ENCODE assay signal across 8 mouse cellular contexts in genomic region chr5:122500141-122500540, GRCm38 (mm10). TPM values are rescaled to one million over a fixed set of nuclear protein-coding genes. Genes with fewer than 3 reads are reported as not detected.
A peak's percentile ranks its signal among the peaks of the same experiment; 100 is the strongest.
DNase-seq lines count a peak whose midpoint lies in the region; ATAC-seq lines count a peak whose summit lies in the region.

No protein-coding gene starts in this region.

- no peaks in the 10 kb centered on the region for H3K9me3 ChIP-seq in lung, embryonic 16.5 days (ENCODE audit: control insufficient read depth, low read length)
- H3K9me3 ChIP-seq in forebrain, embryonic 10.5 days = no peaks in the 10 kb centered on the region
- H3K9me3 ChIP-seq in limb, embryonic 11.5 days (ENCODE audit: control insufficient read depth, low read length) = no peaks in the 10 kb centered on the region
- H3K9me3 ChIP-seq in stomach, embryonic 14.5 days (ENCODE audit: control insufficient read depth, low read depth, low read length) = no peaks in the 10 kb centered on the region

- WGBS in lung, embryonic 16.5 days = 25% methylated on average over 4 of the region's 4 CpGs
- WGBS in forebrain, embryonic 10.5 days = 68% methylated on average over 4 of the region's 4 CpGs
- WGBS in limb, embryonic 11.5 days = 49% methylated on average over 4 of the region's 4 CpGs
- 22% methylated on average over 4 of the region's 4 CpGs for WGBS in stomach, embryonic 14.5 days

- DNase-seq in lung, postnatal 10 days = no peak
- DNase-seq in forebrain, embryonic 10.5 days (ENCODE audit: extremely low spot score, low spot score) = no peak
- no peak for DNase-seq in limb, embryonic 11.5 days (ENCODE audit: low spot score)
- no peak for DNase-seq in cerebellum, adult 11 months
- no peak for DNase-seq in yolk sac, embryonic 10.5 days (ENCODE audit: low spot score)
- no peak for DNase-seq in left cerebral cortex, adult 11 months (ENCODE audit: low spot score)

- 0 out of 2 replicates have a peak overlapping the region, but pooled peaks have one; percentile 2 for H3K9ac ChIP-seq in lung, embryonic 16.5 days (ENCODE audit: low read length)
- no peak overlapping the region for H3K9ac ChIP-seq in limb, embryonic 11.5 days (ENCODE audit: low read length)
- H3K9ac ChIP-seq in stomach, embryonic 14.5 days (replicated peaks; ENCODE audit: low read depth, low read length) = peak overlapping the region; percentile 99; the same call in 1 of the 2 replicates

- peak overlapping the region; percentile 72 for H3K4me2 ChIP-seq in lung, embryonic 16.5 days (ENCODE audit: low read depth, low read length)
- H3K4me2 ChIP-seq in limb, embryonic 11.5 days (ENCODE audit: low read depth, severe bottlenecking) = peak overlapping the region; percentile 68
- peak overlapping the region; percentile 71 for H3K4me2 ChIP-seq in stomach, embryonic 14.5 days (replicated peaks; ENCODE audit: low read depth, low read length)

- no peak for ATAC-seq in lung, embryonic 16.5 days (ENCODE audit: low read depth)
- no peak for ATAC-seq in limb, embryonic 11.5 days (ENCODE audit: insufficient number of reproducible peaks, low FRiP score, low TSS enrichment, low read depth)
- no peak for ATAC-seq in stomach, embryonic 14.5 days (ENCODE audit: insufficient number of reproducible peaks, insufficient read depth, low FRiP score, low read depth)

- H3K36me3 ChIP-seq in lung, embryonic 16.5 days (ENCODE audit: control insufficient read depth, insufficient read depth, low read length) = peaks cover 3% of the 10 kb centered on the region; the same call in 1 of the 2 replicates
- peaks cover 52% of the 10 kb centered on the region for H3K36me3 ChIP-seq in forebrain, embryonic 10.5 days (replicated peaks)
- peaks cover 7% of the 10 kb centered on the region for H3K36me3 ChIP-seq in limb, embryonic 11.5 days (ENCODE audit: control insufficient read depth, insufficient read depth, low read length)
- H3K36me3 ChIP-seq in stomach, embryonic 14.5 days (ENCODE audit: control insufficient read depth, insufficient read depth, low read length) = peaks cover 25% of the 10 kb centered on the region

- H3K27ac ChIP-seq in lung, embryonic 16.5 days (ENCODE audit: low read length) = no peak overlapping the region
- H3K27ac ChIP-seq in forebrain, embryonic 10.5 days = no peak overlapping the region
- H3K27ac ChIP-seq in limb, embryonic 11.5 days (replicated peaks; ENCODE audit: low read depth, low read length) = no peak overlapping the region
- no peak overlapping the region for H3K27ac ChIP-seq in stomach, embryonic 14.5 days (ENCODE audit: low read length)

- peaks cover 24% of the 10 kb centered on the region for H3K4me1 ChIP-seq in lung, embryonic 16.5 days (replicated peaks; ENCODE audit: control insufficient read depth, insufficient read depth, low read length)
- H3K4me1 ChIP-seq in forebrain, embryonic 10.5 days = peaks cover 47% of the 10 kb centered on the region
- H3K4me1 ChIP-seq in limb, embryonic 11.5 days (ENCODE audit: control insufficient read depth, insufficient read depth, low read length) = peaks cover 6% of the 10 kb centered on the region
- H3K4me1 ChIP-seq in stomach, embryonic 14.5 days (ENCODE audit: control insufficient read depth, insufficient read depth, low read length) = peaks cover 30% of the 10 kb centered on the region

- H3K4me3 ChIP-seq in lung, embryonic 16.5 days (ENCODE audit: low read length) = peak overlapping the region; percentile 37
- H3K4me3 ChIP-seq in forebrain, embryonic 10.5 days = peak overlapping the region; percentile 77
- peak overlapping the region; percentile 68 for H3K4me3 ChIP-seq in limb, embryonic 11.5 days (ENCODE audit: low read depth, low read length)
- peak overlapping the region; percentile 97 for H3K4me3 ChIP-seq in stomach, embryonic 14.5 days (ENCODE audit: low read depth, low read length)

- no peaks in the 10 kb centered on the region for H3K27me3 ChIP-seq in lung, embryonic 16.5 days (ENCODE audit: control insufficient read depth, insufficient read depth, low read depth, low read length)
- H3K27me3 ChIP-seq in forebrain, embryonic 10.5 days (ENCODE audit: poor library complexity, severe bottlenecking) = peaks cover 8% of the 10 kb centered on the region
- no peaks in the 10 kb centered on the region for H3K27me3 ChIP-seq in limb, embryonic 11.5 days (ENCODE audit: control insufficient read depth, insufficient read depth, low read length)
- H3K27me3 ChIP-seq in stomach, embryonic 14.5 days (ENCODE audit: control insufficient read depth, insufficient read depth, low read length) = no peaks in the 10 kb centered on the region

RNA-seq across cellular contexts. Expression of gene Atp2a2, which starts 1.9 kb away (rescaled TPM):
- 28.8 TPM in 2 replicates for polyA plus RNA-seq in lung, embryonic 16.5 days (2015; fragmentation: Nextera tagmentation; extraction: Ambion mirVana)
- 34.8 and 37.6 TPM in 2 replicates for polyA plus RNA-seq in forebrain, embryonic 10.5 days (2016; fragmentation: Nextera tagmentation; extraction: Ambion mirVana)
- 36.7 and 43.6 TPM in 2 replicates for polyA plus RNA-seq in limb, embryonic 11.5 days (2014; fragmentation: Nextera tagmentation; extraction: Ambion mirVana)
- 36.7 and 40.0 TPM in 2 replicates for polyA plus RNA-seq in stomach, embryonic 14.5 days (2014; fragmentation: Nextera tagmentation; extraction: Ambion mirVana)

Comparison
In these comparisons a context has a peak if more than half of its experiments do, and no peak if none do; other contexts are left out.
1. H3K4me3 ChIP-seq: peak in every context shown above with its lines; median percentile 97 in stomach, embryonic 14.5 days; 77 in forebrain, embryonic 10.5 days; 68 in limb, embryonic 11.5 days; 37 in lung, embryonic 16.5 days.